Comparison of ENCODE assay signal across 23 mouse cellular contexts in the genomic region with DNA sequence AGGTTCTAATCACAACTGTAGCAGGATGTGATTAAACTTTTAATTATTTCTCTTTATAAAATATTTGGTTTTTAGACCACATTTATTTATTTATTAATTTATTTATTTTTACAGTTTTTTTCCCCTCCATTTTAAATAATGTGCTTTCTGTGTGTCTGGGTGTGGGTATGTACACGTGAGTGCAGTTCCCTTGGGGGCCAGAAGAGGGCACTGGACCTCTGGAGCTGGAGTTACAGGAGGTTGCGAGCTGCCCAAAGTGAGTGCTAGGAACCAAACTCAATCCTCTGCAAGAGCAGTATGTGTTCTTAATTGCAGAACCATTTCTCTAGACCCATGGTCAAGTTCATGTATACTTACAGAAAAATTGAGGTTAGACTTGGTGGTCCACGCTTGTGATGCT. TPM values are rescaled to one million over a fixed set of nuclear protein-coding genes. Genes with fewer than 3 reads are reported as not detected.
DNase-seq lines count a peak whose midpoint lies in the region; ATAC-seq and TF ChIP-seq lines count a peak whose summit lies in the region.
"Had no signal": no experiment of that assay in that cellular context is flagged by ENCODE, and none has a peak within 500 bp of the region (broad histone marks: within the 10 kb centered on the region; RNA-seq: fewer than 3 reads in every experiment).

No protein-coding gene starts in this region.

- no peak for TF ChIP-seq RAD21 in MEL (IDR thresholded peaks at IDR 0.05; ENCODE audit: low read depth, low read length)

- H3K4me1 ChIP-seq in intestine, postnatal 0 days (replicated peaks; ENCODE audit: control insufficient read depth, insufficient read depth, low read length): no peaks in the 10 kb centered on the region
- H3K4me1 ChIP-seq in intestine, embryonic 15.5 days (replicated peaks): peaks cover 5% of the 10 kb centered on the region; the same call in 1 of the 2 replicates
- peaks cover 7% of the 10 kb centered on the region; the same call in 1 of the 2 replicates for H3K4me1 ChIP-seq in liver, postnatal 0 days (ENCODE audit: insufficient read depth)
- peaks cover 10% of the 10 kb centered on the region; the same call in 1 of the 2 replicates for H3K4me1 ChIP-seq in liver, embryonic 12.5 days
- H3K4me1 ChIP-seq in MEL (ENCODE audit: control insufficient read depth in 1 of 2, insufficient read depth in 2 of 2, low read length in 2 of 2): no peaks in the 10 kb centered on the region
- peaks cover 21% of the 10 kb centered on the region for H3K4me1 ChIP-seq in bone marrow macrophage, adult 2 months (ENCODE audit: control insufficient read depth, insufficient read depth, low read length)
- H3K4me1 ChIP-seq: embryonic facial prominence, embryonic 12.5 days had no signal

- no peaks in the 10 kb centered on the region for H3K36me3 ChIP-seq in intestine, postnatal 0 days (ENCODE audit: control insufficient read depth, insufficient read depth)
- H3K36me3 ChIP-seq in intestine, embryonic 15.5 days: no peaks in the 10 kb centered on the region
- H3K36me3 ChIP-seq in liver, postnatal 0 days (replicated peaks; ENCODE audit: insufficient read depth, low read length): no peaks in the 10 kb centered on the region
- no peaks in the 10 kb centered on the region for H3K36me3 ChIP-seq in liver, embryonic 12.5 days
- no peaks in the 10 kb centered on the region for H3K36me3 ChIP-seq in MEL (ENCODE audit: control insufficient read depth in 1 of 2, insufficient read depth in 2 of 2, low read length in 2 of 2)
- H3K36me3 ChIP-seq: embryonic facial prominence, embryonic 12.5 days; heart, embryonic 10.5 days; limb, embryonic 10.5 days; liver, embryonic 15.5 days; stomach, embryonic 15.5 days had no signal

- no peak for TF ChIP-seq EP300 in liver, postnatal 0 days (IDR thresholded peaks at IDR 0.05; ENCODE audit: low read depth)
- TF ChIP-seq EP300 in MEL (IDR thresholded peaks at IDR 0.05; ENCODE audit: low read depth in 1 of 2, low read length in 2 of 2): no peak

- H3K27me3 ChIP-seq in intestine, postnatal 0 days (replicated peaks; ENCODE audit: control insufficient read depth, insufficient read depth, low read length): no peaks in the 10 kb centered on the region
- H3K27me3 ChIP-seq in intestine, embryonic 15.5 days (replicated peaks): no peaks in the 10 kb centered on the region
- H3K27me3 ChIP-seq in liver, postnatal 0 days (ENCODE audit: insufficient read depth, low read length): no peaks in the 10 kb centered on the region
- peaks cover 9% of the 10 kb centered on the region for H3K27me3 ChIP-seq in liver, embryonic 12.5 days (replicated peaks)
- H3K27me3 ChIP-seq in MEL (ENCODE audit: control insufficient read depth in 1 of 2, insufficient read depth in 2 of 2, low read length in 2 of 2): no peaks in the 10 kb centered on the region
- H3K27me3 ChIP-seq: embryonic facial prominence, embryonic 12.5 days; liver, embryonic 15.5 days; stomach, embryonic 15.5 days had no signal

- peak; percentile 42 for TF ChIP-seq CTCF in intestine, postnatal 0 days (IDR thresholded peaks at IDR 0.05; ENCODE audit: low read depth)
- TF ChIP-seq CTCF in liver, postnatal 0 days (IDR thresholded peaks at IDR 0.05; ENCODE audit: low read depth): peak; percentile 24; the same call in 1 of the 2 replicates
- peak; percentile 28 to 38 (median 34); a peak in 5 of 6 replicates for TF ChIP-seq CTCF in MEL (IDR thresholded peaks at IDR 0.05 in 2 of 3, conservative IDR thresholded peaks at IDR 0.05 in 1 of 3; ENCODE audit: control insufficient read depth in 1 of 3, insufficient read depth in 1 of 3, low read depth in 2 of 3, low read length in 3 of 3, poor library complexity in 1 of 3, severe bottlenecking in 1 of 3)
- TF ChIP-seq CTCF in bone marrow macrophage, adult 2 months (IDR thresholded peaks at IDR 0.05; ENCODE audit: low read depth, low read length): peak; percentile 37

- no peaks in the 10 kb centered on the region for H3K9me3 ChIP-seq in intestine, postnatal 0 days (ENCODE audit: control insufficient read depth)
- H3K9me3 ChIP-seq in intestine, embryonic 15.5 days: 0 out of 2 replicates have a peak, but pooled peaks cover 4% of the 10 kb centered on the region
- H3K9me3 ChIP-seq in liver, postnatal 0 days (ENCODE audit: low read length): no peaks in the 10 kb centered on the region
- no peaks in the 10 kb centered on the region for H3K9me3 ChIP-seq in liver, embryonic 12.5 days (replicated peaks)
- no peaks in the 10 kb centered on the region for H3K9me3 ChIP-seq in MEL (replicated peaks; ENCODE audit: insufficient read depth, low read length)
- H3K9me3 ChIP-seq: embryonic facial prominence, embryonic 12.5 days; limb, embryonic 10.5 days; liver, embryonic 15.5 days; stomach, embryonic 15.5 days had no signal

- no peak overlapping the region for H3K4me2 ChIP-seq in intestine, postnatal 0 days (replicated peaks; ENCODE audit: low read depth)
- no peak overlapping the region for H3K4me2 ChIP-seq in intestine, embryonic 15.5 days (replicated peaks)
- no peak overlapping the region for H3K4me2 ChIP-seq in liver, postnatal 0 days (ENCODE audit: low read depth, low read length)
- no peak overlapping the region for H3K4me2 ChIP-seq in liver, embryonic 12.5 days
- H3K4me2 ChIP-seq: embryonic facial prominence, embryonic 12.5 days; hindbrain, embryonic 14.5 days; liver, embryonic 15.5 days; stomach, embryonic 15.5 days had no signal

- H3K27ac ChIP-seq in intestine, postnatal 0 days (ENCODE audit: low read depth, low read length): no peak overlapping the region
- H3K27ac ChIP-seq in intestine, embryonic 15.5 days: no peak overlapping the region
- no peak overlapping the region for H3K27ac ChIP-seq in liver, postnatal 0 days (ENCODE audit: low read depth)
- H3K27ac ChIP-seq in liver, embryonic 12.5 days: no peak overlapping the region
- no peak overlapping the region for H3K27ac ChIP-seq in MEL (ENCODE audit: control insufficient read depth, low read depth, low read length)
- H3K27ac ChIP-seq in bone marrow macrophage, adult 2 months (ENCODE audit: insufficient read depth, low read depth, low read length): no peak overlapping the region
- H3K27ac ChIP-seq: embryonic facial prominence, embryonic 12.5 days; heart, embryonic 10.5 days; hindbrain, embryonic 14.5 days; limb, embryonic 10.5 days; liver, embryonic 15.5 days had no signal

- no peak overlapping the region for H3K4me3 ChIP-seq in intestine, postnatal 0 days (ENCODE audit: low read depth, low read length)
- no peak overlapping the region for H3K4me3 ChIP-seq in intestine, embryonic 15.5 days (replicated peaks)
- H3K4me3 ChIP-seq in liver, postnatal 0 days (ENCODE audit: low read depth, low read length): no peak overlapping the region
- no peak overlapping the region for H3K4me3 ChIP-seq in liver, embryonic 12.5 days
- no peak overlapping the region for H3K4me3 ChIP-seq in MEL (ENCODE audit: control insufficient read depth in 1 of 2, insufficient read depth in 1 of 2, low read depth in 2 of 2, low read length in 2 of 2)
- H3K4me3 ChIP-seq in bone marrow macrophage, adult 2 months (ENCODE audit: insufficient read depth, low read length): no peak overlapping the region
- H3K4me3 ChIP-seq: embryonic facial prominence, embryonic 12.5 days; erythroblast, embryonic 14.5 days; heart, embryonic 10.5 days; limb, embryonic 10.5 days; liver, embryonic 15.5 days; stomach, embryonic 15.5 days had no signal

- no peak for ATAC-seq in intestine, postnatal 0 days
- no peak for ATAC-seq in intestine, embryonic 15.5 days
- ATAC-seq in liver, postnatal 0 days: no peak
- ATAC-seq in liver, embryonic 12.5 days: no peak
- ATAC-seq in activated CD4-positive, CD25-positive, alpha-beta regulatory T cell, adult 4 months: no peak
- ATAC-seq: forebrain, embryonic 14.5 days; intestine, embryonic 16.5 days; midbrain, embryonic 16.5 days had no signal

- no peak for DNase-seq in liver, postnatal 0 days
- DNase-seq in MEL (ENCODE audit: low read depth, low spot score): no peak
- no peak for DNase-seq in cerebellum, adult 11 months
- DNase-seq: heart, postnatal 10 days; kidney, postnatal 14 days; right cerebral cortex, postnatal 25 days; thymus, postnatal 14 days had no signal

- WGBS in intestine, postnatal 0 days: 98% methylated on average over 3 of the region's 3 CpGs
- WGBS in intestine, embryonic 15.5 days: 97% methylated on average over 3 of the region's 3 CpGs
- WGBS in liver, postnatal 0 days (ENCODE audit: insufficient replicate concordance): 86% methylated on average over 3 of the region's 3 CpGs
- 77% methylated on average over 3 of the region's 3 CpGs for WGBS in liver, embryonic 12.5 days (ENCODE audit: insufficient replicate concordance)

- H3K9ac ChIP-seq in intestine, postnatal 0 days (ENCODE audit: low read depth, low read length): no peak overlapping the region
- no peak overlapping the region for H3K9ac ChIP-seq in intestine, embryonic 15.5 days
- no peak overlapping the region for H3K9ac ChIP-seq in liver, postnatal 0 days (replicated peaks)
- H3K9ac ChIP-seq in liver, embryonic 12.5 days: no peak overlapping the region
- H3K9ac ChIP-seq in MEL (ENCODE audit: control insufficient read depth, low read depth, low read length, poor library complexity, severe bottlenecking): no peak overlapping the region
- H3K9ac ChIP-seq: embryonic facial prominence, embryonic 12.5 days; hindbrain, embryonic 14.5 days; liver, embryonic 15.5 days; stomach, embryonic 15.5 days had no signal

- TF ChIP-seq POLR2A in MEL (IDR thresholded peaks at IDR 0.05; ENCODE audit: control insufficient read depth in 1 of 2, insufficient read depth in 1 of 2, low read depth in 1 of 2, low read length in 2 of 2, poor library complexity in 1 of 2): no peak
- TF ChIP-seq POLR2A in bone marrow macrophage, adult 2 months (IDR thresholded peaks at IDR 0.05; ENCODE audit: borderline replicate concordance, low read depth, low read length): no peak

- H3K79me2 ChIP-seq in MEL (ENCODE audit: control insufficient read depth, insufficient read depth, low read length, poor library complexity): no peaks in the 10 kb centered on the region

TF ChIP-seq in MEL, 35 proteins besides CTCF, POLR2A, EP300 and RAD21 (continues in another document):
- TF ChIP-seq NRF1 (IDR thresholded peaks at IDR 0.05; ENCODE audit: insufficient read depth, low read depth, low read length, poor library complexity, severe bottlenecking) (no peak), ETS1 (IDR thresholded peaks at IDR 0.05; ENCODE audit: low read depth, low read length) (no peak), CHD1 (IDR thresholded peaks at IDR 0.05; ENCODE audit: low read depth, low read length) (no peak)

RNA-seq across cellular contexts. Expression of a gene that starts 9.0 kb away (rescaled TPM):
- polyA plus RNA-seq in intestine, postnatal 0 days (2015; fragmentation: Nextera tagmentation; extraction: Ambion mirVana): 1.7 and 2.1 TPM in 2 replicates
- 8.3 and 9.5 TPM in 2 replicates for polyA plus RNA-seq in intestine, embryonic 15.5 days (2015; fragmentation: Nextera tagmentation; extraction: Ambion mirVana)
- polyA plus RNA-seq in liver, postnatal 0 days (2015; fragmentation: Nextera tagmentation; extraction: Ambion mirVana): 0.82 TPM in 2 replicates
- polyA plus RNA-seq in liver, embryonic 12.5 days (2016; fragmentation: Nextera tagmentation; extraction: Ambion mirVana): 2.8 and 3.5 TPM in 2 replicates
- total RNA-seq in MEL (2012; rRNA removed): not detected in 2 replicates
- not detected for polyA plus RNA-seq in MEL (2012; ENCODE audit: insufficient read depth in 1 of 2, insufficient read length in 2 of 2, low read depth in 1 of 2, low replicate concordance in 2 of 2, missing spikeins in 1 of 2)
- polyA plus RNA-seq in bone marrow macrophage, adult 2 months (2012; ENCODE audit: insufficient read depth, insufficient read length, missing spikeins): not detected in 2 replicates
- not detected for polyA plus RNA-seq in activated CD4-positive, CD25-positive, alpha-beta regulatory T cell, adult 4 months (2017; shearing (Covaris generic))
- total RNA-seq: neutrophil, adult 5-6 weeks had no signal
